11 mouse cellular contexts compared by ENCODE assay signal in the genomic region with DNA sequence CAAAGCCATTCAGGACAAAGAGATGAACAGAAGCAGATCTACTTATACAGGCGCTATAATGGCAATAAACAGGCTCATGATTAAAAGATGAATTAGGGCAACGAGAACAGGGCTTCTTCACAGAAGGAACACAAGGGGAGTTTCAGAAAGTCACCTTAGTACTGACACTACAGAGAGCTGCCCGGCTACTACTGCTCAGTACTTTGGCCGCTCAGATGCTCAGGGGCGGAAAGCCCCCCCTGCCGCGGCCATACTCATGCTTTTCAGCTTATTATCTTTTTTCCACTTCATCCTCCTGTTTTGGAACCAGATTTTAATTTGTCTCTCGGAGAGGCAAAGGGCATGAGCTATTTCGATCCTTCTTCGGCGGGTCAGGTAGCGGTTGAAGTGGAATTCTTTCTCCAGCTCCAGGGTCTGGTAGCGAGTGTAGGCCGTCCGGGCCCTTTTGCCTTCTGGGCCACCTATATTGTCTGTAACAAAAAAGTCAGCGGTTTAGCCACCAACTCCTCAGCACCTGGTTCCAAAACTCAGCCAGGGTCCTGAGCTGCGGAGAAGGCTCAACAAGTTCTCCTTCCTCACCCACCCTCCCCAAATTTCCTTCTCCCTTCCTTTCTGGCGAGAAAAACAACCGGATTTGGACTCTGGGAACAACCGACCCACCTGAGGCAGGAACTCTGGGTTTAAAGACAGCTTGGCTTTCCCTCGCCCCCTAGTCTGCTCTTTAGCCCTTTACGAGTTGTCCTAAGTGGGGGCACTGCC. TPM values are rescaled to one million over a fixed set of nuclear protein-coding genes. Genes with fewer than 3 reads are reported as not detected.
DNase-seq lines count a peak whose midpoint lies in the region; ATAC-seq and TF ChIP-seq lines count a peak whose summit lies in the region.
"Had no signal": no experiment of that assay in that cellular context is flagged by ENCODE, and none has a peak within 500 bp of the region (broad histone marks: within the 10 kb centered on the region; RNA-seq: fewer than 3 reads in every experiment).

No protein-coding gene starts in this region.

- H3K9ac ChIP-seq in heart, adult 2 months (ENCODE audit: low read depth, low read length): no peak overlapping the region
- H3K9ac ChIP-seq in intestine, postnatal 0 days (ENCODE audit: low read depth, low read length): peak overlapping the region; percentile 77
- peak overlapping the region; percentile 97 for H3K9ac ChIP-seq in lung, embryonic 16.5 days (ENCODE audit: low read length)

- intact Hi-C loops in heart, adult 2 months (cut with DNase I): no loop called here
- intact Hi-C loops in heart, postnatal 10 days (cut with DNase I): loop anchor here (5.0 kb wide), 1 partner anchor 820 kb away; no protein-coding TSS in a partner anchor
- intact Hi-C loops in left cerebral cortex, postnatal 14 days (cut with DNase I): loop anchor here (5.0 kb wide), 1 partner anchor 330 kb away; no protein-coding TSS in a partner anchor

- no peak for TF ChIP-seq EP300 in heart, adult 2 months (IDR thresholded peaks at IDR 0.05; ENCODE audit: insufficient read depth, low read depth, low read length)

- no peaks in the 10 kb centered on the region for H3K9me3 ChIP-seq in intestine, postnatal 0 days (ENCODE audit: control insufficient read depth)
- no peaks in the 10 kb centered on the region for H3K9me3 ChIP-seq in lung, embryonic 16.5 days (ENCODE audit: control insufficient read depth, low read length)
- H3K9me3 ChIP-seq in midbrain, embryonic 10.5 days (replicated peaks): no peaks in the 10 kb centered on the region

- 18% methylated on average over 22 of the region's 22 CpGs for WGBS in heart, adult 2 months
- WGBS in intestine, postnatal 0 days: 44% methylated on average over 22 of the region's 22 CpGs
- 5% methylated on average over 22 of the region's 22 CpGs for WGBS in lung, embryonic 16.5 days
- 2% methylated on average over 22 of the region's 22 CpGs for WGBS in midbrain, embryonic 10.5 days

- no peak for DNase-seq in heart, adult 2 months
- no peak for DNase-seq in heart, postnatal 10 days
- peak; percentile 62 for DNase-seq in ZHBTc4 (ENCODE audit: low read depth, low spot score)
- DNase-seq in cerebellum, adult 9-10 months: no peak
- DNase-seq in left cerebral cortex, postnatal 14 days (ENCODE audit: low spot score in 2 of 2): no peak
- no peak for DNase-seq in midbrain, embryonic 10.5 days (ENCODE audit: low spot score)
- DNase-seq: cerebellum, postnatal 36 days had no signal

- no peak for TF ChIP-seq POLR2A in heart, adult 2 months (IDR thresholded peaks at IDR 0.05; ENCODE audit: insufficient read depth, low read depth, low read length)

- ATAC-seq in intestine, postnatal 0 days: no peak
- ATAC-seq in lung, embryonic 16.5 days (ENCODE audit: low read depth): no peak

- H3K4me2 ChIP-seq in intestine, postnatal 0 days (replicated peaks; ENCODE audit: low read depth): peak overlapping the region; percentile 96
- H3K4me2 ChIP-seq in lung, embryonic 16.5 days (ENCODE audit: low read depth, low read length): peak overlapping the region; percentile 73

- no peaks in the 10 kb centered on the region for H3K4me1 ChIP-seq in heart, adult 2 months (ENCODE audit: control insufficient read depth, insufficient read depth, low read length)
- no peaks in the 10 kb centered on the region for H3K4me1 ChIP-seq in intestine, postnatal 0 days (replicated peaks; ENCODE audit: control insufficient read depth, insufficient read depth, low read length)
- peaks cover 9% of the 10 kb centered on the region for H3K4me1 ChIP-seq in lung, embryonic 16.5 days (replicated peaks; ENCODE audit: control insufficient read depth, insufficient read depth, low read length)
- peaks cover 15% of the 10 kb centered on the region for H3K4me1 ChIP-seq in midbrain, embryonic 10.5 days

- TF ChIP-seq CTCF in heart, adult 2 months (IDR thresholded peaks at IDR 0.05): no peak
- TF ChIP-seq CTCF in intestine, postnatal 0 days (IDR thresholded peaks at IDR 0.05; ENCODE audit: low read depth): no peak

- H3K36me3 ChIP-seq in heart, adult 2 months (ENCODE audit: control insufficient read depth, insufficient read depth, low read length): no peaks in the 10 kb centered on the region
- no peaks in the 10 kb centered on the region for H3K36me3 ChIP-seq in intestine, postnatal 0 days (ENCODE audit: control insufficient read depth, insufficient read depth)
- no peaks in the 10 kb centered on the region for H3K36me3 ChIP-seq in lung, embryonic 16.5 days (ENCODE audit: control insufficient read depth, insufficient read depth, low read length)
- no peaks in the 10 kb centered on the region for H3K36me3 ChIP-seq in midbrain, embryonic 10.5 days

- H3K27ac ChIP-seq in heart, adult 2 months: no peak overlapping the region; the same call in 1 of the 2 replicates
- H3K27ac ChIP-seq in intestine, postnatal 0 days (ENCODE audit: low read depth, low read length): peak overlapping the region; percentile 57; the same call in 1 of the 2 replicates
- H3K27ac ChIP-seq in lung, embryonic 16.5 days (ENCODE audit: low read length): peak overlapping the region; percentile 93
- H3K27ac ChIP-seq in midbrain, embryonic 10.5 days (replicated peaks): no peak overlapping the region

- H3K4me3 ChIP-seq in heart, adult 2 months: peak overlapping the region; percentile 53
- H3K4me3 ChIP-seq in intestine, postnatal 0 days (ENCODE audit: low read depth, low read length): peak overlapping the region; percentile 71
- H3K4me3 ChIP-seq in lung, embryonic 16.5 days (ENCODE audit: low read length): peak overlapping the region; percentile 85
- H3K4me3 ChIP-seq in midbrain, embryonic 10.5 days: no peak overlapping the region

- H3K79me2 ChIP-seq in heart, adult 2 months (replicated peaks; ENCODE audit: control insufficient read depth, insufficient read depth, low read length): no peaks in the 10 kb centered on the region

- peaks cover 32% of the 10 kb centered on the region for H3K27me3 ChIP-seq in heart, adult 2 months (ENCODE audit: control insufficient read depth, insufficient read depth, low read length)
- H3K27me3 ChIP-seq in intestine, postnatal 0 days (replicated peaks; ENCODE audit: control insufficient read depth, insufficient read depth, low read length): peaks cover 41% of the 10 kb centered on the region
- H3K27me3 ChIP-seq in lung, embryonic 16.5 days (ENCODE audit: control insufficient read depth, insufficient read depth, low read depth, low read length): peaks cover 52% of the 10 kb centered on the region
- H3K27me3 ChIP-seq in midbrain, embryonic 10.5 days (ENCODE audit: low read depth, poor library complexity, severe bottlenecking): peaks cover 100% of the 10 kb centered on the region

RNA-seq across cellular contexts. Expression of a gene that starts 1.8 kb away (rescaled TPM):
- under 1 TPM; 0.26 to 0.45 TPM for total RNA-seq in heart, adult 2 months (2021)
- polyA plus RNA-seq in heart, adult 2 months (2012; rRNA removed): 0.94 and 0.96 TPM in 2 replicates
- total RNA-seq in heart, postnatal 10 days (2021): 1 to 10 TPM; 1.2 to 1.6 TPM
- polyA plus RNA-seq in intestine, postnatal 0 days (2015; fragmentation: Nextera tagmentation; extraction: Ambion mirVana): 14.8 and 15.3 TPM in 2 replicates
- polyA plus RNA-seq in lung, embryonic 16.5 days (2015; fragmentation: Nextera tagmentation; extraction: Ambion mirVana): 32.3 and 36.3 TPM in 2 replicates
- not detected for total RNA-seq in left cerebral cortex, postnatal 14 days (2021)
- polyA plus RNA-seq in midbrain, embryonic 10.5 days (2016; fragmentation: Nextera tagmentation; extraction: Ambion mirVana): not detected in 2 replicates

RNA-seq across cellular contexts. Expression of a gene that starts 6.0 kb away (rescaled TPM):
- not detected for total RNA-seq in heart, adult 2 months (2021)
- not detected in 2 replicates for polyA plus RNA-seq in heart, adult 2 months (2012; rRNA removed)
- not detected for total RNA-seq in heart, postnatal 10 days (2021)
- 0.76 and 0.81 TPM in 2 replicates for polyA plus RNA-seq in intestine, postnatal 0 days (2015; fragmentation: Nextera tagmentation; extraction: Ambion mirVana)
- polyA plus RNA-seq in lung, embryonic 16.5 days (2015; fragmentation: Nextera tagmentation; extraction: Ambion mirVana): 2.0 and 2.2 TPM in 2 replicates
- total RNA-seq in left cerebral cortex, postnatal 14 days (2021): not detected
- not detected in 2 replicates for polyA plus RNA-seq in midbrain, embryonic 10.5 days (2016; fragmentation: Nextera tagmentation; extraction: Ambion mirVana)
- polyA plus RNA-seq: thymus, postnatal 0 days had no signal

RNA-seq across cellular contexts. Expression of a gene that starts 10.6 kb away (rescaled TPM):
- under 1 TPM; 0.55 to 0.76 TPM for total RNA-seq in heart, adult 2 months (2021)
- 0.53 and 1.3 TPM in 2 replicates for polyA plus RNA-seq in heart, adult 2 months (2012; rRNA removed)
- total RNA-seq in heart, postnatal 10 days (2021): 1 to 10 TPM; 1.5 TPM
- polyA plus RNA-seq in intestine, postnatal 0 days (2015; fragmentation: Nextera tagmentation; extraction: Ambion mirVana): 3.4 and 3.6 TPM in 2 replicates
- 6.6 and 7.6 TPM in 2 replicates for polyA plus RNA-seq in lung, embryonic 16.5 days (2015; fragmentation: Nextera tagmentation; extraction: Ambion mirVana)
- total RNA-seq in left cerebral cortex, postnatal 14 days (2021): not detected
- polyA plus RNA-seq in midbrain, embryonic 10.5 days (2016; fragmentation: Nextera tagmentation; extraction: Ambion mirVana): not detected in 2 replicates

RNA-seq across cellular contexts. Expression of a gene that starts 10.6 kb away (rescaled TPM):
- not detected for total RNA-seq in heart, adult 2 months (2021)
- polyA plus RNA-seq in heart, adult 2 months (2012; rRNA removed): not detected in 2 replicates
- not detected for total RNA-seq in heart, postnatal 10 days (2021)
- polyA plus RNA-seq in intestine, postnatal 0 days (2015; fragmentation: Nextera tagmentation; extraction: Ambion mirVana): not detected in 2 replicates
- polyA plus RNA-seq in lung, embryonic 16.5 days (2015; fragmentation: Nextera tagmentation; extraction: Ambion mirVana): not detected in 2 replicates
- not detected for total RNA-seq in left cerebral cortex, postnatal 14 days (2021)
- not detected in 2 replicates for polyA plus RNA-seq in midbrain, embryonic 10.5 days (2016; fragmentation: Nextera tagmentation; extraction: Ambion mirVana)
- total RNA-seq: adrenal gland, adult 18-20 months had no signal
- polyA plus RNA-seq: thymus, postnatal 0 days had no signal

RNA-seq across cellular contexts. Expression of a gene that starts 11.0 kb away (rescaled TPM):
- under 1 TPM; 0.14 to 0.34 TPM for total RNA-seq in heart, adult 2 months (2021)
- polyA plus RNA-seq in heart, adult 2 months (2012; rRNA removed): 0.76 and 0.84 TPM in 2 replicates
- 1 to 10 TPM in 1 of 2 experiments, under 1 TPM in 1; 0.69 to 1.3 TPM for total RNA-seq in heart, postnatal 10 days (2021)
- polyA plus RNA-seq in intestine, postnatal 0 days (2015; fragmentation: Nextera tagmentation; extraction: Ambion mirVana): 3.6 and 4.5 TPM in 2 replicates
- polyA plus RNA-seq in lung, embryonic 16.5 days (2015; fragmentation: Nextera tagmentation; extraction: Ambion mirVana): 2.4 and 2.7 TPM in 2 replicates
- not detected for total RNA-seq in left cerebral cortex, postnatal 14 days (2021)
- polyA plus RNA-seq in midbrain, embryonic 10.5 days (2016; fragmentation: Nextera tagmentation; extraction: Ambion mirVana): not detected in 2 replicates

Comparison
In these comparisons a context has a peak if more than half of its experiments do, and no peak if none do; other contexts are left out.
1. H3K27ac ChIP-seq: peak in intestine, postnatal 0 days (single experiment) and lung, embryonic 16.5 days (single experiment); none in heart, adult 2 months (single experiment) and midbrain, embryonic 10.5 days (single experiment).